Mouse (Mus musculus): ENCODE measurements at regions not wholly inside any gene's neighbourhood (a gene's known extent, or its start where the extent isn't known, plus 50 kb on each side); places are given as distances from the start of the nearest gene placed in this dataset.

- no peak for TF ChIP-seq CTCF (IDR thresholded peaks at IDR 0.05; ENCODE audit: low read depth, low read length)
- no peak for TF ChIP-seq GATA1 (IDR thresholded peaks at IDR 0.05; ENCODE audit: borderline replicate concordance, low read length)
- no peak for TF ChIP-seq TAL1 (conservative IDR thresholded peaks at IDR 0.05; ENCODE audit: low read depth, low read length)
- no peak for TF ChIP-seq GATA2 (IDR thresholded peaks at IDR 0.05; ENCODE audit: borderline replicate concordance, low read depth, low read length)
- no peak for TF ChIP-seq POLR2AphosphoS5 (IDR thresholded peaks at IDR 0.05; ENCODE audit: insufficient replicate concordance, low read depth, low read length)
Measured at GRCm38 (mm10) chr14:46634251-46634650, 126.1 kb upstream of the Cdkn3 start.

Data from G1E (cell line).